Mouse (Mus musculus) limb, embryonic 15.5 days (tissue): ENCODE measurements around the gene Krtap1-3. TPM values are rescaled to one million over a fixed set of nuclear protein-coding genes. Genes with fewer than 3 reads are reported as not detected.
"Not testable (repeated sequence)": the region's sequence is repeated elsewhere in the genome, so short reads cannot be mapped to it uniquely, and the experiment has no call there.

ENCODE experiments used
- ATAC-seq: fragments of 200-750 bp; cut with Nextera tagmentation; 2 replicates; pipeline ENCODE4 v1.8.0; 2017; ENCODE audit warnings: low read depth, moderate TSS enrichment; ENCODE audit not compliant: insufficient number of reproducible peaks, low FRiP score, low TSS enrichment
- H3K27ac ChIP-seq: fragments of 300-500 bp; sonication (generic); 2 replicates; pipeline ENCODE4 v1.5.1; 2015; ENCODE audit warnings: moderate library complexity, mild to moderate bottlenecking, inconsistent platforms
- H3K27me3 ChIP-seq: fragments of 300-500 bp; sonication (generic); 2 replicates; pipeline ENCODE4 v1.6.1; 2015; ENCODE audit warnings: inconsistent platforms
- H3K36me3 ChIP-seq: fragments of 300-500 bp; sonication (generic); 2 replicates; pipeline ENCODE4 v1.6.1; 2015; ENCODE audit warnings: inconsistent platforms
- H3K4me1 ChIP-seq: fragments of 300-500 bp; sonication (generic); 2 replicates; pipeline ENCODE4 v1.6.1; 2015; ENCODE audit warnings: inconsistent platforms
- H3K4me2 ChIP-seq: fragments of 300-500 bp; sonication (generic); 2 replicates; pipeline ENCODE4 v1.6.1; 2015; ENCODE audit warnings: mild to moderate bottlenecking, inconsistent platforms
- H3K4me3 ChIP-seq: fragments of 300-500 bp; sonication (generic); 2 replicates; pipeline ENCODE4 v1.5.1; 2015; ENCODE audit warnings: mild to moderate bottlenecking, inconsistent platforms
- H3K9ac ChIP-seq: fragments of 300-500 bp; sonication (generic); 2 replicates; pipeline ENCODE4 v1.6.1; 2015; ENCODE audit warnings: inconsistent platforms
- H3K9me3 ChIP-seq: fragments of 300-500 bp; sonication (generic); 2 replicates; pipeline ENCODE4 v1.6.1; 2016; ENCODE audit warnings: inconsistent platforms
- WGBS: fragments of 180-500 bp; shearing (Covaris S2); methylation state at CpG from one replicate; pipeline ENCODE4 v1.1.7; 2015; 5-methylcytosine and 5-hydroxymethylcytosine counted together
- polyA plus RNA-seq: library from polyadenylated mRNA; unstranded; fragments of >200 nt; fragmentation: Nextera tagmentation; extraction: Ambion mirVana; gene quantifications from 2 replicates; pipeline ENCODE4 v1.2.1, GENCODE M21; 2015

The Krtap1-3 gene
- polyA plus RNA-seq, 1 experiment from 2014 or later = not detected

- not testable (repeated sequence) for H3K4me2 ChIP-seq, ATAC-seq, H3K9me3 ChIP-seq, H3K27ac ChIP-seq, H3K4me1 ChIP-seq, H3K36me3 ChIP-seq, H3K27me3 ChIP-seq, H3K4me3 ChIP-seq, H3K9ac ChIP-seq
- WGBS = 79% methylated on average over 6 of the region's 6 CpGs
These were observed 6.6 kb upstream of the Krtap1-3 start, which contains the start of gene Krtap9-3 for GRCm38 (mm10) chr11:99597742-99598141. Gene Krtap9-3, minus strand, starts transcription at chr11:99598105.

GRCm38 (mm10) chr11:99585096-99585495 is 6.0 kb downstream of the Krtap1-3 start:
- Histone ChIP-seq H3K4me2 (no peak overlapping the region), H3K9me3 (no peaks in the 10 kb centered on the region), H3K4me3 (no peak overlapping the region), H3K36me3 (no peaks in the 10 kb centered on the region), H3K9ac (no peak overlapping the region), H3K27ac (no peak overlapping the region), H3K4me1 (no peaks in the 10 kb centered on the region), H3K27me3 (no peaks in the 10 kb centered on the region)
- WGBS = 89% methylated on average over 7 of the region's 7 CpGs
- ATAC-seq = no peak

DNA sequence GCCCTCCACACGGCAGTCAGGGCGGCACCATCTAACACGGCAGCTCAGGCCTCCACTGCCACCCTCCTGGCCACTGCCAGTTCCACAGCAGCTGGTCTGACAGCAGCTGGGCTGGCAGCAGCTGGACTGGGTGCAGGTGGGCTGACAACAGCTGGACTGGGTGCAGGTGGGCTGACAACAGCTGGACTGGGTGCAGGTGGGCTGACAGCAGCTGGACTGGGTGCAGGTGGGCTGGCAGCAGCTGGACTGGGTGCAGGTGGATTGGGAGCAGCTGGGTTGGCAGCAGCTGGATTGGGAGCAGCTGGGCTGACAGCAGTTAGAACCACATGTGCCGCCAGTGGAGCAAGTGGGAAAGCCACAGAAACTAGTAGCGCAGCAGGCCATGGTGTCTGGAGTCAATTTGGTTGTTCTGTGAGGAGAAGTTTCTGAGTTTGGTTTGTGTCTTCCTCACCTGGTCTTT is 7.9 kb downstream of the Krtap1-3 start, which contains the start of gene Krtap1-4:
TSS of gene Krtap1-4 (minus strand) at position 410 of the 460 bp plus-strand sequence.
- Histone ChIP-seq H3K36me3 (no peaks in the 10 kb centered on the region), H3K4me2 (no peak within 1 kb of the TSS), H3K4me1 (no peaks in the 10 kb centered on the region), H3K27ac (no peak within 1 kb of the TSS), H3K27me3 (no peaks in the 10 kb centered on the region), H3K9me3 (no peaks in the 10 kb centered on the region), H3K9ac (no peak within 1 kb of the TSS), H3K4me3 (no peak within 1 kb of the TSS)
- WGBS = 65% methylated on average over 5 of the region's 5 CpGs
- ATAC-seq = no peak

DNA sequence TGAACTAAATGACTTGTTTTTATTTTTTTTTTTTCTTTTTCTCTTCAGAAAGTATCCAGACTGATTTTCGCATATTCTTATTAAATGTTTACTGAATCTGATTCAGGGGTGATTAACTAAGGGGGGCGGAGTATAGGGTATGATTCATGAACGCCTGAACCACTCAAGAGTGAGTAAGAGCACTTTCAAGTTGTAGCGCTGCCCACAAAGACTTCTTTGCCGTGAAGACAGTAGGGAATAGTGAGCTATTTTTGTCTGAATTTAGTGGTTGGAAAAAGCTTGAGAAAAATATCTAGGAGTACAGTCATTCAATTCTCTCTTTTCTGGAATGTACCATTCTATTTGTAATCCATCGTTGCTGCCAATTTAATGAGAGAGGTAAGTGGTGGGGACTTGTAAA is 9.6 kb downstream of the Krtap1-3 start:
- Histone ChIP-seq H3K9ac (no peak overlapping the region), H3K27me3 (no peaks in the 10 kb centered on the region), H3K4me1 (no peaks in the 10 kb centered on the region), H3K36me3 (no peaks in the 10 kb centered on the region), H3K4me3 (no peak overlapping the region), H3K27ac (no peak overlapping the region), H3K4me2 (no peak overlapping the region), H3K9me3 (no peaks in the 10 kb centered on the region)
- no peak for ATAC-seq
- 79% methylated on average over 6 of the region's 6 CpGs for WGBS

DNA sequence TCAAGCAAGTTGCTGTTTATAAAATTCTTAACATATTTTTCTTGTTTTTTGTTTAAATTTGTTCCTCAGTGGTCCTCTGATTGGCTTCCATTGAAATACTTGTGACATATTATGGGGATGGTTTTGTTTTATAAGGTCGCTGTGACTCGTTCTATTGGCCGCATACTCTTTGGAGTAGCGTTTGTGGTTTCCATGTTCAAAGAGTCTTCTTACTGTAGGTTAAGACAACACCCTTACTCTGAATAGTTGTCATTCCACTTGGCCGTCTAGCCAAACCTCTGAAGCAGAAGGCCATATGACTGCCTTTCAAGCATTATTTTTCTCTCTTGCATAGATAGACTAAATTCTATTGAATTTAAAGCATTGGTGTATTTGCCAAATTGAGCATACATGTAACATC is 10.1 kb downstream of the Krtap1-3 start:
- Histone ChIP-seq H3K4me1 (no peaks in the 10 kb centered on the region), H3K4me3 (no peak overlapping the region), H3K27me3 (no peaks in the 10 kb centered on the region), H3K9ac (no peak overlapping the region), H3K36me3 (no peaks in the 10 kb centered on the region), H3K9me3 (no peaks in the 10 kb centered on the region), H3K4me2 (no peak overlapping the region), H3K27ac (no peak overlapping the region)
- WGBS = 78% methylated on average over 5 of the region's 5 CpGs
- ATAC-seq = no peak

DNA sequence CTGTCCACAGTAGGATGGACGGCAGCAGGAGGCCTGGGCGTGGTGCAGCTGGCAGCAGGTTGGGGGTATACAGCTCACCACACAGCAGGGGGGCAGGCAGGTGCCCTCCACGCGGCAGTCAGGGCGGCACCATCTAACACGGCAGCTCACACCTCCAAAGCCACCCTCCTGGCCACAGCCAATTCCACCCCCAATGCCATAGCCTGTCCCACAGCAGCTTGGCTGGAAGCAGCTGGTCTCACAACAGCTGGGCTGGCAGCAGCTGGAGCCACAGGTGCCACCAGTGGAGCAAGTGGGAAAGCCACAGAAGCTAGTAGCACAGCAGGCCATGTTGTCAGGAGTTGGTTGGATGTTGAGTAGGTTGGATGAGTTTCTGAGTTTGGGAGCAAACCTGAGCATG is 10.5 kb downstream of the Krtap1-3 start, which contains the start of gene Krtap1-5:
TSS of gene Krtap1-5 (minus strand) at position 381 of the 400 bp plus-strand sequence.
- Histone ChIP-seq H3K9ac (no peak within 1 kb of the TSS), H3K4me3 (no peak within 1 kb of the TSS), H3K9me3 (no peaks in the 10 kb centered on the region), H3K4me2 (no peak within 1 kb of the TSS), H3K27ac (no peak within 1 kb of the TSS), H3K36me3 (no peaks in the 10 kb centered on the region), H3K4me1 (no peaks in the 10 kb centered on the region), H3K27me3 (no peaks in the 10 kb centered on the region)
- 78% methylated on average over 6 of the region's 6 CpGs for WGBS
- no peak for ATAC-seq

GRCm38 (mm10) chr11:99574106-99574505 is 17.0 kb downstream of the Krtap1-3 start:
- no peak for ATAC-seq
- no peak overlapping the region for H3K4me3 ChIP-seq
- H3K9ac ChIP-seq = no peak overlapping the region

GRCm38 (mm10) chr11:99573164-99573563 is 18.0 kb downstream of the Krtap1-3 start:
- Histone ChIP-seq H3K27me3 (no peaks in the 10 kb centered on the region), H3K27ac (no peak overlapping the region), H3K4me1 (no peaks in the 10 kb centered on the region), H3K4me2 (no peak overlapping the region), H3K36me3 (no peaks in the 10 kb centered on the region), H3K9me3 (no peaks in the 10 kb centered on the region), H3K9ac (no peak overlapping the region), H3K4me3 (no peak overlapping the region)
- whole genome bisulfite sequencing = 71% methylated on average over 4 of the region's 4 CpGs
- no peak for ATAC-seq

More at GRCm38 (mm10) chr11:99574106-99574505, 17.0 kb downstream of the Krtap1-3 start:
- no peaks in the 10 kb centered on the region for H3K4me1 ChIP-seq
- H3K36me3 ChIP-seq = no peaks in the 10 kb centered on the region
- no peaks in the 10 kb centered on the region for H3K9me3 ChIP-seq
- H3K27me3 ChIP-seq = no peaks in the 10 kb centered on the region
- 2% methylated on average over 7 of the region's 7 CpGs for WGBS
- H3K27ac ChIP-seq = no peak overlapping the region
- no peak overlapping the region; the same call in 1 of the 2 replicates for H3K4me2 ChIP-seq

- no peaks in the 10 kb centered on the region for H3K4me1 ChIP-seq
- no peaks in the 10 kb centered on the region for H3K36me3 ChIP-seq
- no peaks in the 10 kb centered on the region for H3K9me3 ChIP-seq
- ATAC-seq = no peak
- H3K9ac ChIP-seq = no peak within 1 kb of the TSS
- no peak within 1 kb of the TSS for H3K4me2 ChIP-seq
- H3K27ac ChIP-seq = no peak within 1 kb of the TSS
- no peak within 1 kb of the TSS for H3K4me3 ChIP-seq
- WGBS = 68% methylated on average over 7 of the region's 7 CpGs
- no peaks in the 10 kb centered on the region for H3K27me3 ChIP-seq
These were observed 24.6 kb downstream of the Krtap1-3 start, which contains the start of gene Krtap3-1 for GRCm38 (mm10) chr11:99566530-99566929. Gene Krtap3-1, minus strand, starts transcription at chr11:99566630.

- Histone ChIP-seq H3K9me3 (no peaks in the 10 kb centered on the region), H3K27me3 (no peaks in the 10 kb centered on the region), H3K4me3 (no peak overlapping the region), H3K4me2 (no peak overlapping the region), H3K36me3 (no peaks in the 10 kb centered on the region), H3K27ac (no peak overlapping the region), H3K9ac (no peak overlapping the region), H3K4me1 (no peaks in the 10 kb centered on the region)
- ATAC-seq = no peak
- whole genome bisulfite sequencing = 83% methylated on average over 6 of the region's 6 CpGs
These were observed 28.6 kb downstream of the Krtap1-3 start for GRCm38 (mm10) chr11:99562580-99562979.

DNA sequence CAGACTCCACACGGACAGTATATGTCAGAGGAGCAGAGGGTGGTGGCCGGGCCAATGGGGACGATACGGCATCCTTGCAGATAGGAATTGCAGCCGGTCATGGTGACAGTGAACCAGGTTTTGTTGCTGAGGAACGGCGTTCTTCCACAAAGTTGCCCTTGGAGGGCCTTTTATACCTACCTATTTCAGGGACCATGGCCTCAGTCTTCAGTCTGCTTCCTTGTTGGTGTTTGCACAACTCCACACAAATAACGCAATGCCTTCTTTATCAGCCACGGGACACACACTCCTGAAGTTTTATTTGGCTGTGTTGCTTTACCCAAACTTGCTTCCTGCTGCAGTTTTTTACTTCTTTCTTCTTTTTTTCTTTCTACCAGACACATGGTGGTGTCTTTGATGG is 31.8 kb downstream of the Krtap1-3 start, which contains the start of gene Gm11939:
TSS of gene Gm11939 (minus strand) at position 101 of the 400 bp plus-strand sequence.
- H3K9me3 ChIP-seq = no peaks in the 10 kb centered on the region
- no peaks in the 10 kb centered on the region for H3K27me3 ChIP-seq
- no peaks in the 10 kb centered on the region for H3K4me1 ChIP-seq
- H3K36me3 ChIP-seq = no peaks in the 10 kb centered on the region
- no peak within 1 kb of the TSS for H3K4me3 ChIP-seq
- H3K4me2 ChIP-seq = no peak within 1 kb of the TSS
- 86% methylated on average over 9 of the region's 9 CpGs for WGBS
- no peak for ATAC-seq
- H3K27ac ChIP-seq = no peak within 1 kb of the TSS
- H3K9ac ChIP-seq = no peak within 1 kb of the TSS

DNA sequence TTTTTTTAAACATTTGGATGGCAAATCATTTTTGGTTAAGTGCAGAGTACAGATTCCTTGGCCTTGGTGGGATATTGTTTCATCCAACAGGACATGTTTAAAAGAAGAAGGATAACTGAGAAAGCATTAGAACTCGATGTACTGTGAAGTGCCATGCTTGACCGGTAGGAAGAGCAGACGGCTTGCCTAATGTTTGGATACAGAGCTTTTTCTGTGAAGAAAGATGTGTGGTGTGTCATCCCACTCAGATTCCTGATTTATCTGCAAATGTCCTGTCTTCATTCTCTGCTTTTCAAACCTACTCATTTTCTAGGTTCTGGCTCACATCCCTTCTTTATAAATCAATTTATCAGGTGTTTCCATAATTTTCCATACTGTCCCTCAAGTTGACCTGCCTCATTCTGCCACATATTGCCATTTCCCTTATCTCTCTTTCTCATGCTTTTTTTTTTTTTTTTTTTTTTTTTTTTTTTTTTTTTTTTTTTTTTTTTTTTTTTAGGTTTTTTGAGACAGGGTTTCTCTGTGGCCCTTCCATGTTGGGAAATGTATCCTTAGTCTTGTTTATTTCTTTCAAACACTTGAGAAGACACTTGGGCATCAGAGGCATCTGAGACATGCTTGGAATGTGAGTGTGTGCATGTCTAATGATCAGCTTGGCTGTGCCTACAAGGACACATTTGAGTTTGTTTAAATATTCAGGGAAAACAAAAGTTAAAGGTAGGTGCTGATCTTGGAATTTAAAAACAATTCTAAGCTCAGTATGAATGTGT is 33.0 kb downstream of the Krtap1-3 start:
- no peak overlapping the region for H3K9ac ChIP-seq
- 81% methylated on average over 3 of the region's 3 CpGs for WGBS
- H3K9me3 ChIP-seq = no peaks in the 10 kb centered on the region

More for the DNA sequence above, 33.0 kb downstream of the Krtap1-3 start:
- Histone ChIP-seq H3K36me3 (no peaks in the 10 kb centered on the region), H3K27ac (no peak overlapping the region), H3K4me3 (no peak overlapping the region), H3K27me3 (no peaks in the 10 kb centered on the region), H3K4me1 (no peaks in the 10 kb centered on the region), H3K4me2 (no peak overlapping the region)
- ATAC-seq = no peak
